Mouse (Mus musculus) layer of hippocampus, adult 8-10 months (tissue): ENCODE measurements around the gene Gabrg3. TPM values are rescaled to one million over a fixed set of nuclear protein-coding genes. Genes with fewer than 3 reads are reported as not detected.
A peak's percentile ranks its signal among the peaks of the same experiment; 100 is the strongest.

Source experiments
- DNase-seq, 2 experiments: peaks; one replicate each; pipeline ENCODE4 v3.0.0; 2022; ENCODE audit warnings: low spot score in 2 of 2
- total RNA-seq, 4 experiments: library from RNA; stranded (reverse); gene quantifications; 2 replicates each; pipeline ENCODE4 v1.2.4; 2022

Gabrg3 gene
- total RNA-seq, 4 experiments from 2014 or later, result 12.9 to 15.4 (median 14.5) TPM

- DNase-seq, result peak; percentile 13 to 17
These were observed 315.4 kb downstream of the Gabrg3 start for GRCm38 (mm10) chr7:57071435-57072160.

- no peak for DNase-seq
These were observed 321.6 kb downstream of the Gabrg3 start for GRCm38 (mm10) chr7:57065398-57065797.

GRCm38 (mm10) chr7:57050906-57051635 lies 335.9 kb downstream of the Gabrg3 start:
- DNase-seq, result no peak

GRCm38 (mm10) chr7:57037861-57038421 lies 349.0 kb downstream of the Gabrg3 start:
- DNase-seq, result no peak

GRCm38 (mm10) chr7:57000585-57001261 lies 386.3 kb downstream of the Gabrg3 start:
- no peak for DNase-seq

- no peak for DNase-seq
These were observed 389.0 kb downstream of the Gabrg3 start for GRCm38 (mm10) chr7:56997713-56998624.

GRCm38 (mm10) chr7:56946398-56946797 lies 440.6 kb downstream of the Gabrg3 start:
- no peak for DNase-seq

GRCm38 (mm10) chr7:56941606-56942005 lies 445.4 kb downstream of the Gabrg3 start:
- DNase-seq, result no peak

GRCm38 (mm10) chr7:56938020-56938419 lies 449.0 kb downstream of the Gabrg3 start:
- DNase-seq, result no peak

- no peak for DNase-seq
These were observed 467.5 kb downstream of the Gabrg3 start for GRCm38 (mm10) chr7:56919499-56919898.

GRCm38 (mm10) chr7:56914862-56915261 lies 472.1 kb downstream of the Gabrg3 start:
- DNase-seq, result no peak

GRCm38 (mm10) chr7:56899762-56900161 lies 487.2 kb downstream of the Gabrg3 start:
- DNase-seq, result no peak

GRCm38 (mm10) chr7:56867314-56868075 lies 519.5 kb downstream of the Gabrg3 start:
- no peak for DNase-seq

GRCm38 (mm10) chr7:56843565-56843964 lies 543.4 kb downstream of the Gabrg3 start:
- DNase-seq, result peak; percentile 48 to 52

GRCm38 (mm10) chr7:56825446-56825845 lies 561.5 kb downstream of the Gabrg3 start:
- DNase-seq, result no peak

- DNase-seq, result peak; percentile 17 to 29
These were observed 585.1 kb downstream of the Gabrg3 start for GRCm38 (mm10) chr7:56801841-56802240.

GRCm38 (mm10) chr7:56779122-56779521 lies 607.9 kb downstream of the Gabrg3 start:
- DNase-seq, result peak; percentile 23 to 53

GRCm38 (mm10) chr7:56768216-56768615 lies 618.8 kb downstream of the Gabrg3 start:
- DNase-seq, result no peak

- DNase-seq, result no peak
These were observed 619.2 kb downstream of the Gabrg3 start for GRCm38 (mm10) chr7:56767796-56768195.
